Mouse (Mus musculus) megakaryocyte progenitor cell, adult 5-6 weeks (primary cell): ENCODE results near the gene Tmem248. TPM values are rescaled to one million over a fixed set of nuclear protein-coding genes. Genes with fewer than 3 reads are reported as not detected.

Experiments
- ATAC-seq: replicated peaks from 2 replicates; pipeline ENCODE4 v1.8.0; 2016; ENCODE audit warnings: mild to moderate bottlenecking, moderate TSS enrichment, inconsistent platforms; ENCODE audit not compliant: poor library complexity
- total RNA-seq, 2 experiments: library from RNA; stranded (forward) in 1 of 2; stranded (reverse) in 1 of 2; fragments of 157-497, 149-512 nt in 1 of 2; fragments of 200-1000 nt in 1 of 2; gene quantifications; 2 replicates each; pipeline versions ENCODE4 v1.2.3 to v1.2.4; 2015 to 2017

Gene Tmem248
- total RNA-seq, 2 experiments from 2014 or later = 64.2 to 75.6 TPM

DNA sequence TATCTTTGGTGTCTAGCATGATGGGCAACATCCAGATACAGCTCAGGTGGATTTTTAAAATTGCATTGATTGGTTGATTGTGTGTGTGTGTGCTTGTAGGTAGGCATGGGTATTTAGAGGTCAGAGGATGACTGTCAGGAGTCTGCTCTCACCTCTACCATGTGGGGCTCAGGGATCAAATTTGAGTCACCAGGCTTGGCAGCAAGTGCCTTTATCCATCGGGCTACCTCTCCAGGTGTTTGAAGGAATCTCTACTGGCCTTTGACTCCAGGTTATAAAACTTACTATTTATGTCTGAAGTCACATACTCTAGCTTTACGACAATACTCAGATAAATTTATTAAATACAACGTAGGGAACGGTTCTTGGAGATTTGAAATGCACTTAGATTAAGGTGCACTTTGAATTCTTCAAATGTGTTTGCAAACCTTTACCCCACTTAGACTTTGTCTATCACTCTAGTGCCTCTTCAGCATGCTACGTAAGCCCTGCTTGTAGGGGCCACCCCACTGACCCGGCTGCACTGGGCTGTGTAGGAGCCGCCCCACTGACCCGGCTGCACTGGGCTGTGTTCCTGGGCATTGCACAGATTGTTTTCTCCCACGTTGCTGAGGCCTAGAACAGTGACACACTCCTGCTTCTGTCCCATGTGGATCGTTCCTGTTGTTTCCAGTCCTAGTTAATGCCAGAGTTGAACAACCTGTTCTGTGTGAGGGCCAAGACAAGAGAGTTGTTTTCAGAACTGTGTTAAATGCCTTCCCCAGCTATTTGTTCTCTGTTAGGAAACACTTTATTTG is 16.4 kb upstream of the Tmem248 start:
- no peak for ATAC-seq

DNA sequence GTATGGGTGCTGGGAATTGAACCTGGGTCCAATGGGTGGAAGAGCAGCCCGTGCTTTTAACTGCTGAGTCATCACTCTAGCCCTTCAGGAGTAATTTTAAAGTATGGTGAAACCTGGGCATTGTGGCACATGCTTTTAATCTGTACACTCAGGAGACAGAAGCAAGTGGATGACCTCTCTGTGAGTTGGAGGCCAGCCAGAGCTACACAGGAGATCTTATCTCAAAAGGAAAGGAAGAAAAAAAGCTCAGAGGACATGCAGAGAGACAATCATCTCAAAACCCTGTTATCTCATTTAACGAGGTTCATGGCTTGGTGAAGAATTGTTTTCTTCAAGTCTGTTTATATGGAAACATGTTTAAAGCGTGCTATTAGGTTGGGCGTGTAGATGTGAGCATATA is 12.9 kb upstream of the Tmem248 start:
- ATAC-seq = peak; percentile 38

DNA sequence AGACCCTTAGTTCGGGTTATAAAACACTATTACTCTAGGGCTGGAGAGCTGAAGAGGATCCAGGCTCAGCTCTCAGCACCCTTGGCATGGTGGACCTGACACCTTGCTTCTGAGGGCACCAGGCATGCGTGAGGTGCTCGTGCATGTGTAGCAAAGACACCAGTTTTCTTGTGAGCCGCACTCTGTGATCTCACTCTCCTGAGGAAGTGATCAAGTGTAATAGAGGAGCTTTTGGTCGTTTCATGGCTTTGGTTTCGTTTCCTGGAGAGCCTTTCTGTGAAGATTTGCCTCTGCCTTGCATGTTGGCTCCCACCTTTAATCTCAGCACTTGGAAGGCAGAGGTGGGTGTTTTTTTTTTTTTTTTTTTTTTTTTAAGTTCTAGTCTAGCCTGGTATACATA is 12.3 kb upstream of the Tmem248 start:
- 0 out of 2 replicates have a peak, but pooled peaks have one; percentile 20 for ATAC-seq

DNA sequence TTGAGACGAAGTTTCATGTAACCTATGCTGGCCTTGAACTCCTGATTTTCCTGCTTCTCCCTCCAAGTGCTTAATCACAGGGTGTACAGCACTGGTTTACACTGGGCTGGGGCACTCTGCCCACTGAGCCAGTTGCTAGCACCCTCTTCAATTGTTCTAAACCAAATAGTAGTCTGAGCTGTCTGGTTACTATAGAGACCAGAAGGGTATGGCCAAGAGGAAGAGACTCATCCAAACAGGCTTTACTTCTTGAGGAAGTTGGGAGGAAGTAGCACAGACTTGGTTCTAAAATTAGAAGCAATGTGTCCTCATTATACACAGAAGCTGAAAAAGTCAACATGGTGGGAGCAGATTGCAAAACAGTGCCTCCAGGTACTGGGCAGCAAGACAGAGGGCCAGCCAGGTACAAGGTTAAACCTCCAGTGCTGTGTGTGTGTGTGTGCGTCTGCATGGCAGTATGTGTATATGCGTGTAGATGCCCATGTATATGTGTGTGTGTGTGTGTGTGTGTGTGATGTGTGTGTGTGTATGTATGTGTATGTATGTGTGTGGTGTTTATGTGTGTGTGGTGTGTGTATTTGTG is 11.3 kb upstream of the Tmem248 start:
- ATAC-seq = peak; percentile 56

DNA sequence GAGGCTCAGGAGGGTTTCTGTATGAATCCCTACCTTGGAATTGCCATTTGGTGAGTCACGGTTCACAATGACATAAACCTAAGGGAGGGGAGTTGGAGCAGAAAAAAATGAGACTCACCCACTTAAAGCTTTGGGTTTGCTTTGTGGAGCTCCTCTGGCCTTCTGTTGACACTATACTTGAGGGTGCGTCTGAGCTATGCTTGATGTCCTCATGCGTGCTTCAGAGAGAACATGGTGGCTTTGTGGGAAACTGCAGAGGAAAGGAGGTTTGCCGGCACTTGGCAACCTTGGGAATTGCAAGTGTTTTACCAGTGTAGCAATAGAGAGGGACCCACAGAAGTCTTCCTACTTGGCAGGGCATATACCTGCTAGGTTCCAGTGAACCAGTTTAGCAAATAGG is 9.6 kb upstream of the Tmem248 start:
- ATAC-seq = no peak

DNA sequence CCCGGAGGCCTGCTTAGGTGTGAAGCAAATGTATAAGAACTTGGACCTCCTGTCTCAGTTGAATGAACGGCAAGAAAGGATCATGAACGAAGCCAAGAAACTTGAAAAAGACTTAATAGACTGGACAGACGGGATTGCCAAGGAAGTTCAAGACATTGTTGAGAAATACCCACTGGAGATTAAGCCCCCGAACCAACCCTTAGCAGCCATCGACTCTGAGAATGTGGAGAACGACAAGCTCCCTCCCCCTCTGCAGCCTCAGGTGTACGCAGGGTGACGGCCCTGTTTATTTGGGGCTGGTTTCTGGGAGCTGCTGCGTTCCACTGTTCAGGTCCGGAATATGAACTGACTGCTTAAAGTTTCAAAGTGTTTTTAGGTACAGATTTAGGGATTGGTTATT is 3.9 kb upstream of the Tmem248 start:
- ATAC-seq = no peak

DNA sequence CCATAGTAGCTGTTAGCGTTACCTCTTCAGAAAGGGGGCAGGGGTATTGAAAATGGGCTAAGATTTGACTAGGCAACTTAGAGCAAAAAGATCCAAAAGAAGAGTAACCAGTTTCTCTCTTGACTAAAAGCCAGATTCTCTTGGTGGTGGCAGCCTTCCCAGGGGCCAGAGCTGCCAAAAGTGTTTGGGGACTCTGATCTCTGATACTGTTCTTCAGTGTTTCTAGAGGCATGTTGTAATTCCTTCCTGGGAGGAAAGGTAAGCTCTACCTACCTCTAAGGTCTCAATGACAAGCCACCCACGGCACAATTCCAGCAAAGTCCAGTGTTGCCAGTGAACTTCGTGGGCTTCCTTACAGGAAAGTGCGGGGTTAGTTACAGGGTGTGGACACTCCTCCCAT is 525 bp downstream of the Tmem248 start:
- no peak for ATAC-seq

DNA sequence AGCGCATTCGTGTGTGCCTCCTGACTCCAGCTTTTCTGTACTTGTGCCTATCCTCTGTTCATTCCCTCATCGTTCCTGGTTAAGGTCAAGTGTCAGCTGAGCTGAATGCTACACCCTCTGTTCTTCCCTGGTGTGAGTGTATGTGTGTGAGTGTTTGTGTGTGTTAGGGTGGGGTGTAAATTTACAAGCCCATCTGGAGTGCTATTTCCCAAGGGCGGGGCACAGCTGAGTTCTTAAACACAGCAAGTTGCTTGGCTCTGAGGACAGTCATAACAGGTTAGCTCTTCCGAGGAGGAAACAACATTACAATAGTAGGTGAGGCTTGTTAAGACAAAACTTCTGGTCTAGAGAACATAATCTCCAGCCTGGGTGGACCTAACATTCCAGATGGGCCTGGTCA is 1.5 kb downstream of the Tmem248 start:
- no peak for ATAC-seq

DNA sequence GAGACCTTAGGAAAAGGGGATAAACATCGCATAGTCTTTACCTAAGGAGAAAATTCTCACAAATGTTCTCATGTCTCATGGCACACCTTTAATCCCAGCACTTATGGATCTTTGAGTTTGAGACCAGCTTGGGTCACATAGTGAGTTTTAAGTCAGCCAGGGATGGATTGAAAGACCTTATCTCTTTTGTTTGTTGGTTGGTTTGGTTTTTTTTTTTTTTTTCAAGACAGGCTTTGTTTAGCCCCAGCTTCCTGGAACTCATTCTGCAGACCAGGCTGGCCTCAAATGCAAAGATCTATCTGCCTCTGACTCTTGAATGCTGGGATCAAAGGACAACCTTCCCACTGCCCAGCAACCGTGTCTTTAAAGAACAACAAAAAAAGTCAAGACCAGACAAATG is 4.4 kb downstream of the Tmem248 start:
- no peak for ATAC-seq

DNA sequence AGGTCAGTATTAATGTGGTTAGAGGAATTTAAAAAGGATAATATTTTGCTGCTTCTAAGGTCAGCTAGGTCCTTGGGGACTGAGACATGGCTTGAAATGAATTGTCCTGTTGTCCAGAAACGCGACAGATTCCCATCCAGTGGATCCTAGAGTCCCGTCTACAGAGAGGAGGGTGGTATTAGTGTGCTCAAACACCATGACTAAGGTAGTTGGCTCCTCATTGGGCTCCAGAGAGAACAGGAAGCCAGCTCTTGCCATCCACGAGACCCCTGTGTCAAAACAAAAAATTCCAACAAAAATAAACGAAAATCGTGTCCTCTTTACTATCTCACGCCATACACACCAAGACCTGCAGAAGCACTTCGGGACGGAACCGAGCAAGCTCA is 4.9 kb downstream of the Tmem248 start:
- peak; percentile 29 for ATAC-seq

DNA sequence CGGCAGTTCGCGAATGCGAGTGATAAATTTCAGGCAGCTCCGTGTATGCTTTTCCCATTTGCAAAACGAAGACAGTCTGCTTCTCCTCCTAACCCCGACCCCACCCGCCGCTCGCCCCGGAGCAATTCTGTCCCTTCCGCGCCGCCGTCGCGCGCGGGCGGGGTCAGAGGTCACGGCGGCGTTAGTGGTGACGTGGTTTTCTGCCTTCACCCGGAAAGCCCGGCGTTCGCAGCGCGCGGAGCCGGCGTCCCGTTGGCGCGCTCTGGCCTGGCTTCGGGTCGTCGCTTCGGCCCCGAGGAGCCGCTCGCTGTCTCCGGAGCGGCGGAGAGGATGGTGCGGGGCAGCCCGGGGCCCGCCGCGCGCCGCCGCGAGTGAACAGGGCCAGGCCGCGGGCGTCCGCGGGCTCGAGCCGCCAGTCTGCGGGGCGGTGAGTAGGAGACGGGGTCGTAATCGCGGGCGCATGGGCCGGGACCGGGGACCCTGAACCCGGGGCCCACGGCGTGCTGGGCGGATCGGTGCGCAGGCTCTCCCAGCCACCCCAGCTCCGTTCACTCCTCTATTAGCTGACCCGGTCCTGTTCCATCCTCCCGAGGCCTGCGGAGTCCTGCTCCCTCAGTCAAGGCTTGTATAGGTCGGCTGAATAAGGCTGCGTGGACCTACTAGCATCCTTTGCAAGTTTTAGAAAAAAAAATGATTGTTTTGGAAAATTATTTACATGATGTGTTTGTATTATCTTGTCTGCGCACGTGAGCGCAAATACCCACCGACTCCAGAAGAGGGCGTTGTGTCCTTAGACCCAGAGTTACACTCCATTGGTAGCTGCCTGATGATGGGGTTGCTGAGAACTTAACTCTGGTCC is 5.5 kb downstream of the Tmem248 start:
- ATAC-seq = peak; percentile 86

DNA sequence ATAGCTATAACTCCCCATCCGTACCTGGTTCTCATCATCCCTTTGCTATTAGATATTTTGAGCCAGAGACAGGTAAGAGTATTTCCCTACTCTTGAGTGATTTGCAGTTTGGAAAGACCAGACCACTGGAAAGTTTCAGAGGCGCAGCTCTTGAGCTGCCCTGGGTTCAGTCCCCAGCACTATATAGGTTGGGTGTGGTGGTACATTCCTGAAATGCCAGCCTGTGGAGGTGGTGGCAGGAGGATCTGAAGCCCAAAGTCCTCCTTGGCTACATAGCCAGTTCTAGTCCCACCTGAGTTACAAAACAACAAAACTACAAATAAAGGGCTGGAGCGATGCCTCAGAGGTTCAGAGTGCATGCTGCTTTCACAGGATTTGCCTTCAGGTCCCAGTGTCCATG is 9.9 kb downstream of the Tmem248 start:
- no peak for ATAC-seq

DNA sequence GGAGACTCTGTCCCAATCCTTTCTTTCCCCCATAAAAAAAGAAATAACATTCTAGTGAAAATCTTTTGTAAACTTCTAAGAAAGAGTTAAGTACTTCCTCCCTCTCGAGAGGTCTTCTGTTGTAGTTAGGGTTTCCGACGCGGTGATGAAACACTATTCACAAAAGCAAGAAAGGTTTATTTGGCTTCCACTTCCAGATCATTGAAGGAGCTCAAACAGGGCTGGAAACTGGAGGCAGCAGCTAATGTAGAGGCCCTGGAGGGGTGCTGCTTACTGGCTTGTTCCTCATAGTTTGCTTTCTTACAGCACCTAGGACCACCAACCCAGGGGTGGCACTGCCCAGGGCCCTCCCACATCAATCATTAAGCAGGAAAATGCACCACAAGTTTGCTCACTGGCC is 11.2 kb downstream of the Tmem248 start:
- peak; percentile 38 for ATAC-seq

DNA sequence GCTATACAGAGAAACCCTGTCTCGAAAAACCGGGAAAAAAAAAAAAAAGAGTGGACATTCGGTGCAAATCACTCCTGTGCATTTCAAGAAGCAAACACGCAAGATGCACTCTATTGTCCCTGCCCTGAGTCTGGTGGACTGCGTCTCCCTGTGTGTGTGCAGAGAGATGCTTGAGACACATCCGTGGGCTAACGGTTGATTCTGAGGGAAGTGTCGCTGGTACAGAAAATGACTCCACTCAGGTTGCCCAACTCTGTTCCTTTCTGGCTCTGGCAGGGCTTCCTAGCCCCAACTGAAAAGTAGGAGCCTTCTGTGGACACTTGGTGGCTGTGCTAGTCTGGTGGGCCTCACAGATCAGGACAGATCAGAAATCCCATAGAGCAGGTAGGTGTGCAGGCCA is 19.4 kb downstream of the Tmem248 start:
- ATAC-seq = peak; percentile 94

DNA sequence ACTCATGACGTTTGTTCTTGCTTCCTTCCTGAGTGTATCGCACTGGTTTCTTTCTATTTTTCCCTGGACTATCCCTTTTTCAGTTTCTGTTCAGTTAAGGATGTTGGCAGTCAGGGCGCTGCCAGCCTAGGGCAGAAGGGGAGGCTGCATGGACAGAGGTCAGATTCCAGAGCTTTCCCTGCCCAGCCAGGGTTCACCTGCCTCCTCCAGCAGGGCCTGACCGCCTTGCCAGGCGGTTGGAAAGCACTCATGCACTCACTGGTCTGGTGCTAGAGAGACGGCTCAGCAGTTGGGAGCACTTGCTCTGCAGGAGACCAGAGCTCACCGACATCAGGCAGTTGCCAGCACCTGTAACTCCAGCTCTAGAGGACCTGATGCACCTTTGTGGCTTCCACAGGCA is 22.4 kb downstream of the Tmem248 start:
- no peak for ATAC-seq

DNA sequence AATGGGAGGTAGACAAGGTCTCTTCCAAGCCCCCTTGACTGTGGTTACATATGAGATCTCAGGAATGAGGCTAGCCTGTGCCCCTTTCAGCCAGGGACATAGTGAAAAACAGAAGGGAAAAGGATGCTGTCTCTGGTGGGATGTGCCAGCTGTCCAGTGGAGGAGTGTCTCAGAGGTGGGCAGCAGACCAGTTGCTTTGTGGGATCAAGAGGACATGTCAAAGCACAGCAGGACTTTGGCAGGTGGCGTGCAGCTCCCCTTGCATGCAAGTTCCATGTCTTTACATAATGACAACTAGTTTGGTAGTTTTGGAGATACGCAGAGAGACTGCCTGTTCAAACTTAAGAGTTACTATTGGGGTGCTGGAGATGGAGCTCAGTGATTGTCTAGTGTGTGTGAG is 23.0 kb downstream of the Tmem248 start:
- no peak for ATAC-seq

DNA sequence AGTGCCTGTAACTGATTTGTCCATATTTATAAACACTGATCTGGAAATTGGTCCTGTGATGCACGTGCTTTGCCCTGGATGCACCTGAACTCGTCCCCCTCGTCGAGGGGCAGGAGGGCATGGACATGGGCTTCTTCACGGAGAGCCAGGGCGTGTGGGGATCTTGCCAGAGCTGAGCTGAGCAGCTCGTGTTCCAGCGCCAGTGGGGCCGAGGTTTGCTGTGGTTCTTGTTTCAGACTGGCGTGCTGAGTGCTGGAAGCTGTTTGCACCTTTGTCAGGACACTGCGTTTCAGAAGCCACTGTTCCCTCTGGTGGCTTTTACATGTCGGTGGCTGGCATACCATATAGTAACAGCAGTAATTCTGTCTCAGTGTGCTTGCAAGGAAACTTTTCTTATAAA is 24.5 kb downstream of the Tmem248 start:
- ATAC-seq = no peak

DNA sequence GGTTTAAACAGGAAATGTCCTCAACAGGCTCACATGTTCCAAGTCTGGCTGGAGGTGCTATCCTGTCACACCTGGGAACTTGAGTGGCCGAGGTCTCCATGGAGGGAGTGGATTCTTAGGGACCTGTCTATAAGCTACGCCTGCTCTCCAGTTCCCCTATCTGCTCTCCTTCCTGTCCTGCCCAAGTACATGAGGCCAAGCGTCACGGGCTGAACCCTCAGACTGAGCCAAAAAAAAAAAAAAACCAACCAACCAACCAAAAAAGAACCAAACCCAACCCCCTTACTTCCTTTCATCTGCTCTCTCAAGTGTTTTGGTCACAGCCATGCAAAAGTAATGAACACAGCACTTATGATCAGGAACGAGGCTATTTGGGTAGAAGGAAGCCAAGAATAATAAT is 30.9 kb downstream of the Tmem248 start:
- ATAC-seq = peak; percentile 69

DNA sequence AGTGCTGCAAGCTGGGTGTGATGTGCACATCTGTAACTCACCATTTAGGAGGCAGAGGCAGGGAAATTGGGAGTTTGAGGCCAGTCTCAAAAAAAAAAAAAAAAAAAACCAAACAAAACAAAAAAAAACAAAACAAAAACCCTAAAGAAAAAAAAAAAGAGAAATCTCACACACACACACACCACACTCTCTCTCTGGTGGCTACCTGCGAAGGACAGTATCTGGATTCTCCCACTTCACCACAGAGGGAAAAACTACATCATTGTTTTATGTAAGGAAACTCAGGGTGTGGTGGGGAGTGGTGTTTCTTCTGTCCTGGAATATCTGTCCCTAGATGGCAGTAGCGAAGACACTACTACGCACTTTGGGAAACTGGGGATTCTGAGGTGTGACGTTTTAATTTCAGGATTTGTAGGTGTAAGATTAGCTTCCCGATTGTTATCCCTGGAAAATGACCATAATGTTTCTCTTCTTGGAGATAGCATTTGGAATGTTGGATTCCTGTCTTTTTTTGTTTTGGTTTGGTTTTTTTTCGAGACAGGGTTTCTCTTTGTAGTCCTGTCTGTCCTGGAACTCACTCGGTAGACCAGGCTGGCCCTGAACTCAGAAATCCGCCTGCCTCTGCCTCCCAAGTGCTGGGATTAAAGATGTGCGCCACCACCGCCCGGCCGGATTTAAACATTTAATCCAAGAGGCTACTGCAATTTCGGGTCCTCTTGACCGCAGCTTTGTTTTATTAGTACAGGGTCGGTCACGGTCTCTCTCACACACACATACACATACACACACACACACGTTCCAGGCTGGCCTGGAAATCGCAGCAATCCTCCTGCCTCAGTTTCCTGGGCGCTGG is 37.5 kb downstream of the Tmem248 start:
- ATAC-seq = peak; percentile 24; the same call in 1 of the 2 replicates

DNA sequence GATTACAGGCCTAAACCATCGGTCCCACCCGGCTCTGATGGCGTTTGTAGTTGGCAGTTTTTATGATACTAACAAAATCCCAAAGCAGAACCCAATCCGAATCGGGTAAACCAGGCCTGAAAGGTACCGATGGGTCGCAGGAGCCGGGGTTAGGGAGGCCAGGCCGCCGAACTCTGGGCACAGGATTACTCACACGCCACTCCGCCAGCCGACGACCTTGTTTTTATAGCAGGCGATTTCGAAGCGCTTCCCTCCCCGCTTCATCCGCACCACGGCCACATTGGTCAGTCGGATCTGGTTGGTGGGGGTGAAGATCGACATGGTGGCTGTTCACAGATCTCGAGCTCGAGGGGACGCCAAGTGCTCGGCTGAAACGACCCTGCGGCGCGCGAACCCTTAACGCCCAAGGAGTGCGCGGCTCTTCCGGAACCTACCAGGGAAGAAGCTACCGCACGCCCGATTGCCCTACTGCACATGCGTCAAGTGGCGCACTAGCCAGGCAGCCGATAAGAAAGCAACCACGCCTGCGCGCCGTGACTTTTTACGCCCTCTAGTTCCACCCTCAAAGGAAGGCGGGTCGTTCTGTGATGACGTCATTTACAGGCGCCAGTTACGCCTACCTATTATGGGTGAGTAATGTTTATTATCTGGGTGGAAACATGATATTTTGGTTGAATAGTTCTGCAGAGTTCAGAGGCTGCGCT is 38.3 kb downstream of the Tmem248 start, which contains the start of the genes Sbds and Tyw1:
Sbds (minus strand) TSS at position 514 of the 704 bp plus-strand sequence.
Tyw1 (plus strand) TSS at position 603 of the 704 bp plus-strand sequence.
- ATAC-seq = peak; percentile 79
